Comparison of ENCODE assay signal across 8 mouse cellular contexts in the genomic region with DNA sequence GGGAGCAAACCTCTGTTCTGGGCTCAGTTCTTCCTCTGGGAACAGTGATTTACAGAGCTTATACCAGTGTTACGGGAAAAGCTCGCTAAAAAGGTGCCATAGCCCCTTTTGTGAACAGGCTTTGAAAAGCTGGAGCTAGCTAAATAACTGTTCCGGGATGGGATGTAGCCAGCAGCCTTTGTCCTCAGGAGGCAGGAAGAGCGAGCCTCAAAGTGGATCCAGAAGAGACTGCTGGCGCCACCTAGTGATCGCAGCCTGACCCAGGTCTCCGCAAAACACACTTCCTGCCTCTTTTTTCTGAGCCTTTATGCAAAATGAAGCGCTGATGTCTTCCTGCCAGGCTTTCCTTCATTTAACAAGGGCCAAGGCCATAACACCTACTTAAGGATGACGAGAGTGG. TPM values are rescaled to one million over a fixed set of nuclear protein-coding genes. Genes with fewer than 3 reads are reported as not detected.
DNase-seq lines count a peak whose midpoint lies in the region; ATAC-seq lines count a peak whose summit lies in the region.

No protein-coding gene starts in this region.

- no peaks in the 10 kb centered on the region for H3K27me3 ChIP-seq in hindbrain, embryonic 11.5 days (ENCODE audit: control insufficient read depth, insufficient read depth, low read length)

- ATAC-seq in frontal cortex, adult (ENCODE audit: low TSS enrichment) = peak; percentile 72
- ATAC-seq in hindbrain, embryonic 11.5 days (ENCODE audit: low FRiP score) = peak; percentile 70

- H3K4me2 ChIP-seq in hindbrain, embryonic 11.5 days (replicated peaks; ENCODE audit: low read depth, low read length) = peak overlapping the region; percentile 26

- peak overlapping the region; percentile 87 for H3K27ac ChIP-seq in hindbrain, embryonic 11.5 days (ENCODE audit: low read depth, low read length)

- no peaks in the 10 kb centered on the region for H3K36me3 ChIP-seq in hindbrain, embryonic 11.5 days (ENCODE audit: control insufficient read depth, insufficient read depth, low read length)

- no peaks in the 10 kb centered on the region for H3K4me1 ChIP-seq in hindbrain, embryonic 11.5 days (replicated peaks; ENCODE audit: control insufficient read depth, insufficient read depth, low read length)

- H3K9ac ChIP-seq in hindbrain, embryonic 11.5 days (ENCODE audit: low read depth, low read length) = peak overlapping the region; percentile 72

- H3K9me3 ChIP-seq in hindbrain, embryonic 11.5 days (ENCODE audit: control insufficient read depth, low read length) = no peaks in the 10 kb centered on the region

- WGBS in hindbrain, embryonic 11.5 days = 4% methylated on average over 9 of the region's 9 CpGs

- peak; percentile 74 for DNase-seq in MEL-GATA-1-ER (ENCODE audit: extremely low read depth, low read depth)
- peak; percentile 87 for DNase-seq in cerebellum, adult 8-10 months
- DNase-seq in hindbrain, embryonic 11.5 days (ENCODE audit: low spot score) = peak; percentile 95
- peak; percentile 92 for DNase-seq in layer of hippocampus, postnatal 10 days (ENCODE audit: low spot score in 2 of 2)
- DNase-seq in lung, postnatal 10 days = peak; percentile 95
- DNase-seq in ovary, postnatal 36 days (ENCODE audit: low spot score) = peak; percentile 86
- peak; percentile 92 for DNase-seq in thymus, postnatal 25 days

- peak overlapping the region; percentile 6; the same call in 1 of the 2 replicates for H3K4me3 ChIP-seq in hindbrain, embryonic 11.5 days (ENCODE audit: low read depth, low read length)

RNA-seq across cellular contexts. Expression of gene Ddb1, which starts 2.3 kb away (rescaled TPM):
- 303 and 389 TPM in 2 replicates for polyA plus RNA-seq in hindbrain, embryonic 11.5 days (2014; fragmentation: Nextera tagmentation; extraction: Ambion mirVana)
- total RNA-seq in layer of hippocampus, postnatal 10 days (2021) = 100 to 1,000 TPM; 196 to 215 TPM

RNA-seq across cellular contexts. Expression of gene Tkfc, which starts 2.7 kb away (rescaled TPM):
- polyA plus RNA-seq in hindbrain, embryonic 11.5 days (2014; fragmentation: Nextera tagmentation; extraction: Ambion mirVana) = 20.3 and 23.0 TPM in 2 replicates
- total RNA-seq in layer of hippocampus, postnatal 10 days (2021) = 10 to 100 TPM; 27.7 to 28.6 TPM

RNA-seq across cellular contexts. Expression of gene Tmem138, which starts 25.6 kb away (rescaled TPM):
- 58.7 and 62.3 TPM in 2 replicates for polyA plus RNA-seq in hindbrain, embryonic 11.5 days (2014; fragmentation: Nextera tagmentation; extraction: Ambion mirVana)
- 10 to 100 TPM; 11.7 to 15.3 TPM for total RNA-seq in layer of hippocampus, postnatal 10 days (2021)

RNA-seq across cellular contexts. Expression of gene Cyb561a3, which starts 25.8 kb away (rescaled TPM):
- 12.5 and 17.0 TPM in 2 replicates for polyA plus RNA-seq in hindbrain, embryonic 11.5 days (2014; fragmentation: Nextera tagmentation; extraction: Ambion mirVana)
- total RNA-seq in layer of hippocampus, postnatal 10 days (2021) = 10 to 100 TPM; 13.6 to 17.3 TPM

RNA-seq across cellular contexts. Expression of gene Vwce, which starts 31.2 kb away (rescaled TPM):
- polyA plus RNA-seq in hindbrain, embryonic 11.5 days (2014; fragmentation: Nextera tagmentation; extraction: Ambion mirVana) = 0.25 and 0.86 TPM in 2 replicates
- total RNA-seq in layer of hippocampus, postnatal 10 days (2021) = 1 to 10 TPM; 1.0 to 2.3 TPM

Comparison
In these comparisons a context has a peak if more than half of its experiments do, and no peak if none do; other contexts are left out.
1. Peak in every context shown above with its lines: DNase-seq, ATAC-seq, H3K4me3 ChIP-seq and H3K27ac ChIP-seq.